Mouse (Mus musculus) brain, embryonic 18.5 days (tissue): ENCODE results near the gene Dcaf4.

Experiments used
- DNase-seq: peaks from one replicate; pipeline ENCODE4 v3.0.0-alpha.2; 2012; ENCODE audit warnings: low read depth, low spot score

The Dcaf4 gene

DNA sequence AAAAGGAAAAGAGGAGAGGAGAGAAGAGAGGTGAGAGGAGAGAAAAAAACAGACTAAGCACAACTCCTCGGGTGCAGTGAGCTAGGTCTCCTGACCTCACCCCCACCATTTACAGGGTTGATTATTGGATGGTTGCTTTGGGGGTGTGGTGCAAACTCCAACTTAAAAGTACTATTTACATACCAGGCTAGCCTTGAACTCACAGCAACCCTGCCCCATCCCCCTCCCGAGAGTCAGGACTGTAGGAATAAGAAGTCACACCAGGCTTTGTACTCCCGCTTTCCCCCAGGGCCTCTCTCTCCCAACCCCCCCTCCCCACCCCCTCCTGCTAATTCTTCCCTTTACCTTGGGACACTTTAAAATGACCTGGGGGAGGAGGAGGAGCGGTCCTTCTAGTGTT is 23.9 kb upstream of the Dcaf4 start:
- DNase-seq, result no peak

DNA sequence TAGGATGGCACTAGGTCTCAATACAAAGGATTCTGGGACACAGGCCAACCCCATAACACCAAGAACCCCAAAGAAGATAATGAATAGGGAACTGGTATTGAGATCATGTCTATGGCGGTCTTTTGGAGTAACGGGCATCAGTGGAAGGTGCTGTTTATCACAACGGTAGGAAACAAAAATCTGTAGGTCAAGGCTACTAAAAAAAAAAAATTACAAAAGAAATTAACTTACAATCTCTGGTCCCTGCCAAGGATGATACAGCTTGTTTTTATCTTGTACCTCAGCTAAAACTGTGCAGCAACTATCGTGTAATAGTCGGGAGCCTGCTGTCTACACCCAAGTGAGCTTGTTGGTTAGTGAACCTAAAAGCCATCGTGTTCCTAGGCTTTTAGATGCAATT is 23.5 kb upstream of the Dcaf4 start:
- no peak for DNase-seq

DNA sequence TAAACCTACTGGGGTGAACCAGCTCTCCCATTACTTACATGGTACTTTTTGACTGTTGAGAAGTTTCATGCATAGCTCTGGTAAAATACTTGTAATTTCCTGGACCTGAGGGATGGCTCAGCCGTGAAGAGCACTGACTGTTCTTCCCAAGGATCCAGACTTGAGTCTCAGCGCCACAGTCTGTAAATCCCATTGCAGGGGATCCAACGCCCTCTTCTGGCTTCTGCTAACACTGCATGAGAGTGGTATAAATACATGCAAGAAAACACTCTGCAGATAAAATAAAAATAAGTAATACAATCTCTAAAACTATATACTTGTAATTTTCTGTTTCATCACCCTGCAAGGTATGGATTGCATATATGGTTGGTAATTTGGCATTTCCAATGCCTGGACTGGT is 22.3 kb upstream of the Dcaf4 start:
- no peak for DNase-seq

DNA sequence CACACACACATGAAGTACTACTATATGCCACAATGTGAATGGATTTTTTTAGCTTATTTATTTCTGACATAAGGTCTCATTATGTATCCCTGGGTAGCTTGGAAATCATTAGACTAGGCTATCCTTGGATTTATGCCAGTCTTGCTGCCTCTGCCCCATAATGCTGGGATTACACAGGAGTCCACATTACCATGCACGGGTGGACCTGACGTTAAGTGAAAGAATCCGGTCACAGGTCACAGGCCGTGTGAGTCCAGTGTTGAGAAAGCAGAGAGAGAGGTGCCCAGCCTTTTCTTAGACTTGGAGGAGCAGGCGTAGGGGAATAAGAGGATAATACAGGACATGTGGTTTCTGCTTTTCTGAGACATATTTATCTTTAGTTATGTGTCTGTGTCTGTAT is 21.0 kb upstream of the Dcaf4 start:
- no peak for DNase-seq

DNA sequence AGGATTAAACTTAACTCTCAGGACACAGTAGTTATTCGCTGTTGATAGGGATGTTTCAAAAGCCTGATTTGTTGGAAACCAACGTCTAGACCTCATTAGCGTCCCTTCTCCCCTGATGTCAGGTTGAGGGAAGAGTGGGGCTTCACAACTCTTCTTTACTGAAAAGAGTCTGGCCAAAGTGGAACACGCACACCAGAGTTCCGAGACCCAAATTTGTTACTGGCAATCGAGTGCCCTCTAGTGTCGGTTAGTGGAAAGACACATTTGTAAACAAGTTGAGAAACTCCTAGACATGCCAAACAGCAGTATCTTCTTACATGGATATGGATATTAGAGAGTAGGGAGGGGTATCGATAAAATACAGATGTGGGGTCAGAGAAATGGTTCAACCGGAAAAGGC is 18.1 kb upstream of the Dcaf4 start:
- DNase-seq, result no peak

DNA sequence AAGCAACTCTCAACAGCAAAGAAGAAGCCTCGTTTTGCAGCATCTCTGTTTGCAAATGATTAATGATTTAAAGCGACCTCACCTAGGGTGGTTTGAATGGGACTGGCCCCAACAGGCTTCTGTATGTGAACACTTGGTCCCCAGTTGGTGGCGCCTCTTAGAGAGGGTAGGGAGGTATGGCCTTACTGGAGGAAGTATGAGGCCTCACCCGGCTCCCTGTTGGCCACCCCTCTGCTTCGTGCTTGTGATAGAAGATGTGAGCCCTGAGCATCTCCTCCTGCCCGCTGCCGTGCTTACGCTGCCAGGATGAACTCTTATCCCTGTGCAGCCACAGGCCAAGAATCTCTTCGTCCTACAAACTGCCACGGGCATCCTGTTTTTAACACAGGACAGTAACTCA is 13.7 kb upstream of the Dcaf4 start:
- DNase-seq, result no peak

DNA sequence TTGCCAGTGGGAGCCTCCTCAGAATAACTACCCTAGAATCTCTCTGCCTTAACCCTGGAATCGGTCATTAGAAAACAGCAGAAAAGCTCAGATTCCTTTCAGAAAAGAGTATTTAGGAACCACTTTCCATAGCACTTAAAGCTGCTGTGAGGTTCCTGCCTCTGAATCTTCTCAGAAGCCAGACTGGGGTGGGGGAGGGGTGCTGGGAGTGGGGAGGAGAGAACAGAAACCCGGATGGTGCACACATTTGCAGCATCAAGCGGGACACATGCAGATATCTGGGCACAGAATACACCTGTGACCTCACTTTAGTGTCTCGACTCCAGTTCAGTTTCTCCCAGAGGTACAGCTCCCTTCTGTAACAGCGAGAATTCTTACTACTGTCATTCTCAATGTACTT is 9.7 kb upstream of the Dcaf4 start:
- no peak for DNase-seq

DNA sequence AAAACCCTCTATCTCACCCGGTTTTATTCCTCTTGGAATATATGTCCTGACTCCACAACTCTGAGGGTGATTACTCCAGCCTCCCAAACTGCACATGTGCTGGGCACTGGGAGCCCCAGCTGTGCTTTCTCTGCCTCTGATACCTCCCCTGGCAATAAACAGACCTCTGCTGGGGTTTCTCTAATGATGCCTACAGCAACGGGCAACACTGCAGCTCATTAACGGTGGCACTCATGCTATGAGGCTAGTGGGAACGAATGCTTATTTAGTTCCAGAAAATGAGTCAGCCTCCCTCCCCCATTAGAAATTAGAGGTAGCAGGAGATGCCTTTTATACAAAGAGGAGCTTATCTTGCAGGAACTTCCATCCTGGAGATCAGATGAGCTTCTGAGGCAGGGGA is 7.5 kb upstream of the Dcaf4 start:
- no peak for DNase-seq

DNA sequence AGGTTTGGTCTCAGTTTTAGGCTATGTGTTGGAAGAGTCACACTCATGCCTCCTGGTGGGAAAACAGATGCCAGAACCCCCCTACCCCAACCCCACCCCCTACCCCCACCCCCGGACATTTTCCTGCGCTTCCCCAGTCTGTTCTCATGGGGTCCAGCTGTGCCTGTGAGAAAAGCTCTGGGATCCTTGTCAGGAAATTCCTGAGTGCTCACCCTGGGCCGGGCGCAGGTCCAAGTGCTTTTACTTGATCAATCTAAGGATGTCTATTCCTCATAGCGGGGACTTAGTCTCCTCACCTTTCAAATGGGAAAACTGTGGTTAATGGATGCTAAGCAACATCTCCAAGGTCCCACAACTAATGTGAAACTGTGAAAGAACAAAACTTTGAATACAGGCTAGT is 7.1 kb upstream of the Dcaf4 start:
- no peak for DNase-seq

DNA sequence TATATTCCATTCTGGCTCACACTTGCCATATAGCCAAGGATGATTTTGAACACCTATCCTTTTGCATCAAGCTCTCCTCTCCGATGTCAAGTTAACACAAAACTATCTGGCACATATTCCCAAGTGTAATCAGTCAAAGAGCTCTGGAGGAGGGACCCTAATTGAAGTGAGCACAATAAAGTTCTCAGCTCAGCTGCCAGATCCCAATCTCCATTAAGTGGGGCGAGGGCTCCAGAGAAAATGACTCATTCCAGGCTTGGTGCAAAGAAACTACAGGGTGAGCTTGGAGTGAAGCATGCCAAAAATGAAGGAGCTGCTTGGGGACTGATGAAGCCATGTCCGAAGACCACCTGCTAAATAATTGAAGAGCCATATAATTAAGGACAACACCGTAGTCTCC is 6.0 kb upstream of the Dcaf4 start:
- DNase-seq, result no peak

DNA sequence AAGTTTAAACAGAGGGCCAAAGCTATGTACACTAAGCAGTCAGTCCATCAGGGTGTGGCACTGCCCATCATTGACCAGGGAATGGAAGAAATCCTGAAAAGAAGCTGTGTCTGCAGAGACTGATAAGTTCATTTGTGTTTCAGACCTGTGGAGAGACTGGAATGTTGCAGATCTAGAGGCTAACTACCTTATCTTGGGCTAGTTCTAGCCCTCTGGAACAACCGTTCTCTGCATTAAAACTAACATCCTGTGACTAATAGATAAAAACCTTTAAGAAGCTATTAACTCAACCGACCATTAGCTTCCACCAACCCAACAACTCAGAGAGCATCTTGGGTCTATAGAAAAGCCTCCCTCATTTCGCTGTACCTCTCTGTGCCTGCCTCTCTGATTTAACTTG is 2.7 kb upstream of the Dcaf4 start:
- no peak for DNase-seq

DNA sequence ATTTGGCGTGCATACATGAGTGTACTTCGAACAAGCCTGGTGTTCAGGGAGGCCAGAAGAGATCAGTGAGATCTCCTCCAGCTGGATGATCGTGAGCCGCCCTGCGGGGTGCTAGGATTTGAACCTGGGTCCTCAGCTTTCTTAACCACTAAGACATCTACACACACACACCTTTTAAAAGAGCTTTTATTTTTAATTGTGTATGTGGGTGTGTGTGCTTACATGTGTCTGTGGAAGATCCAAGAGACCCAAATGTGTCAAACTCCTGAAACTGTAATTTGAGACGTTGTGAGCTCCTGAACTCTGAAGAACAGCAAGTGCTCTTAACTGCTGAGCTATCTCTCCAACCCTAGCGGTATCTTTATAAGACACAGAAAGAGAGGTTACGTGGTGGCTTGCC is 817 bp downstream of the Dcaf4 start:
- DNase-seq, result no peak

DNA sequence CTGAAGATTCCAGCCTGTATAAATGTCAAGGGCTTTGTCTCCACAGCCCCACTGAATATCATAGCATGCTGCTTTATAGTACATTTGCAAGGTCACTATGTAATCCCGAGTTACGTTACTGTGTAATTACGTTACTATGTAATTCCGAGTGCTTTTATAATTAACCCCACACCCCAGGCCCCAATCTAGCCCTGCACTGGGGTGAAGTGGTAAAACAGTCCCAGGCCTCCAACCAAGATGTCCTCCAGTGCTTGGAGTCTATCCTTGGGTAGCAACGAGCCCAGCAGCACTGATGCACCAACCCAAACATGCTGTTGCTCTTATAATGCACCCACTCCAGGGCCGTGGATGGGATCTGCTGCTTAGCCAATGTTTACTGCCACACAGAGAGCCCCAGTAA is 2.8 kb downstream of the Dcaf4 start:
- DNase-seq, result no peak

DNA sequence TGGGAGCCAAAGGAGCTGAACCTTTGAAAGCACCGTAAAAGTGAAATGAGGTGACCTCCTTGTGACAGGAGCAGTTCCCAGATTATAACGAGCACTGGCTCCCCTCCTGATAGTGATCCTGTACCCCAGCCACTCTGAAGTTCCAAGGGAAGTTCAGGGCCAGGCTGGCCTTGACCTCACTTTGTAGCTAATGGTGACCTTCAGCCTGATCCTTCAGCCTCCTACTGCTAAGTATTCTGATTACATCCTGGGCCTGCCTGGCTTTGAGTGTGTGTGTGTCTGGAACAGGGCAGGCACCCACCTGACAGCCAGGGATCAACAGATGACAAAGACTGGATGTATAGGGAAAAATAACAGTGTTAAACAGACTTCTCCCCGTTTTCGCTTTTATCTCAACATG is 3.6 kb downstream of the Dcaf4 start:
- no peak for DNase-seq

DNA sequence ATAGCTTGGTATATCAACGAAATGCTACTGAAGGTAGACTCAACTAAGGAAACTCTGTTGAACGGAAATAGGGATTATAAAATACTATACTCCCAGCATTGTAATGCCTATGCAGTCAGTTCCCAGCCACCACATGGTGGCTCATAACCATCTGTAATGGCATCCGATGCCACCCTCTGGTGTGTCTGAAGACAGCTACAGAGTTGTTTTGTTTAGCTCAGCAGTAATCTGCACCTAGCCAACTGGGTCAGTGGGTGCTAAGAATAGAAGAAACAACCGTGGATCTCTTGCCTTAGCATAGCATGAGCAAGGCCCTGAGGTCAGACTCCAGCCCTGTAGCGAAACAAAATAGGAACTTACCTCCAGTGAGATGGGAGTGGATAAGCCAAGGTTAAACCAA is 4.1 kb downstream of the Dcaf4 start:
- DNase-seq, result no peak

DNA sequence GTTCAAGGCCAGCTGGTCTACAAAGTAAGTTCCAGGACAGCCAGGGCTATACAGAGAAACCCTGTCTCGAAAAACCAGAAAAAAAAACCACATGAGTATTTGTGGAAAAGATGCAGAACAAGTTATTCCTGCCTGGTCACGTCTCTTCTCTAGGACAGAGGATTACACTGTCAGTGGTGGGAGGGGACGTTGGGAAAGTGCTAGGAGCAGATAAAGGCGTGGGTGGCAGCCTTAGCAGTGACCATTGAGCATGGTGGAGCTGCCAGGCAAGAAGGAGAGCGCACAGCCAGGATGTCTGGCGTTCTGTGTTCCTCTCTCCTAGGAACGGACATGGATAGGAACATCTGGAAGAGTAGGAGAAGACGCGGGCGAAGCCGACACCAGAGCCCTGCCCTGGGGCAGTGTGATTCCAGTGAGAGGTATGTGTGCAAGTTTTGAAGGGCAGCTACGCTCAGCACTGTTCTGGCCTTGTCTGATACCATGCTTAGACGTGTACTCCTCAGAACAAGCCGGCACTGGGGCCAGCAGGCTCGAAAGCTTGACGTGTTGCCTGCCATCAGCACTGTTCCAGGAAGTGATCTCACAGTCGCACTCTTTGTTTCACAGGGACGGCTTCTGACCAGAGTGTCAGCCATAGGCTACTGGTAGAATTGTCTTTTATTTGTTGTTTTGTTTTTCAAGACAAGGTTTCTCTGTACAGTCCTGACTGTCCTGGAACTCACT is 5.7 kb downstream of the Dcaf4 start:
- DNase-seq, result no peak

DNA sequence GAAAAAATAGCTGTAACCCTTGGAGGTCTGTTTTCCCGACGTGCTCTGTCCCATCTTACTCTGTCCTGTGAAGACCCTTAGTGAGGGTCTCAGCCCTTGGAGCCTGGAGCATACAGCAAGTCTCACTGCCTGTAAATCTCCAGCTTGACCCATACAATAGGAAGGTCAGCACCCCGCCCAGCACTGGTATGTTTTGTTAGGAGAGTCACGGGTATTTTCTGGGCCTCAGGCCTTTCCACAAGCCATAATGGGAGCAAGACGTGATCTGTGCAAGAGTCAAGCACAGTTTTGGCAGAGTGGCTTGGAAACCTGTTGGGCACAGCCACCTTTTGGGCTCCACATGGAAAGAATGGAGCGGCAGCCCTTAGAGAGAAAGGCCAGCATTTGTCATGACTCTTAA is 7.5 kb downstream of the Dcaf4 start:
- no peak for DNase-seq

DNA sequence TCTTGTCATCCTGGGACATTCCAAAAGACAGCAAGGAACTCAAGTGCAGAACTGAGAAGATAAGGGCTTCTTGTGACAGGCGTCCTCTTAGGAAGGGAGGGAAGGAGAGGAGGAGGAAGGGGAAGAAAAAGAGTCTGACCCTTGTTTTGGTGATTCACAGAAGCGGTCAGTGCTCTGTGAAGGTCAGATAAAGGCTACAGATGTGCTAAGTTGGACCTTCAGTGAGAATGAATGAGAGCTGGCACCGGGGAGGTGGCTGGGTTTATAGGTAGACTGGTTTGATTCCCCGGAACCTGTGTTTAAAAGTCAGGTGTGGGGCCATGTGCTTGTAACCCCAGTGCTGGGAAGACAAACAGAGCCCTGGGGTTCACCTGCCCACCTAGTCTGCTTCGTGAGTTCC is 8.4 kb downstream of the Dcaf4 start:
- no peak for DNase-seq

DNA sequence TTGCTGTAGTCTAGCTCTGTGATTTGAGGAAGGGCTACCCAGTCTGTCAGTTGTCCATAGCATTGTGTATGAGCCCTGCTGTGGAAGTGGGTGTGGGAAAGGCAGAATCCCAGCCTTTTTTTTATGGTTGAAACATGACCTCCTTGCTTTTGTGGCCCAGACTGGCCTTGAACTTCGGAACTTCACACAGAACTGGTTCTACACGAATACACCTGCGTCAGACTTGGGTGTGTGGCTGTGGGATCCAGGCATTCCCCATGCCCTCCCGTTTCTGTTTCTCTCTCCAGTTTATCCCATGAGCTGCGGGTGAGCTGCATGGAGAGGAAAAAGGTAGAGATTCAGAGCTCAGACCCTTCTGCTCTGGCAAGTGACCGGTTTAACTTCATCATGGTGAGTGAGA is 11.7 kb downstream of the Dcaf4 start:
- no peak for DNase-seq

DNA sequence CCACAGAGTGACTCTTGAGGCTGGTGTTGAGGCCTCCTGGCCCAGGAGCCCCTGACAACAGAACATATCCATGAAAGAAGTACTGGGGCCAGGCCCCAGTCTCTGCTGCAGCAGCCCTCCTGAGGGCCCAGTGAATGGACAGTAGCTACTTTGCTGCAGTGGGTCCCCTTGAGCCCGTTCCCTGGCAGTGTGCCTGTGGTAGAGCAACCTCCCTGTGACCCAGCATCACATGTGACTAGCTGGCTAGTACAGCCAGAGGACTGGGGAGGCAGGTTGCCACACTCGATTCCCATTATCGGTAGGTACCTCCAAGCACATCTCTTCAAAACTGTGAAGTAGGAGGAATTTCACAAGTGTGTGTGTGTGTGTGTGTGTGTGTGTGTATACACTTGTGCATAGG is 12.7 kb downstream of the Dcaf4 start:
- DNase-seq, result no peak

DNA sequence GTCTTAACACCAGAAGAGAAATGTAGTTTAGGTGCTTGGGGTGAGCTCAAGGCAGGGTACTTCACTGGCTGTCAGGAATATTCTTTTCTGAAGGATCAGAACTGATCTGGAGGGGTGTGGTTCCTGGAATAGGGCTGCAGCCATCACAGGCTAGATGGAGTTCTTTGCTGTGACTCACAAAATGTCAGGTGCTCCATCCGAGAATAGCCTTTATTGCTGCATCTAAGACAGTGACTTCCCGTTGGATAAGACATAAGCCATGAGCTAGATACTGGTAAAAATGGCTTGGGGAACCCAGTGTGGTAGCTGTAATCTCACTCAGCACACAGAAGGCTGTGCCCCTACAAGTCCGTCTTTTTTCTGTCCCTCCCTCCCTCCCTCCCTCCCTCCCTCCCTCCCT is 13.9 kb downstream of the Dcaf4 start:
- no peak for DNase-seq

DNA sequence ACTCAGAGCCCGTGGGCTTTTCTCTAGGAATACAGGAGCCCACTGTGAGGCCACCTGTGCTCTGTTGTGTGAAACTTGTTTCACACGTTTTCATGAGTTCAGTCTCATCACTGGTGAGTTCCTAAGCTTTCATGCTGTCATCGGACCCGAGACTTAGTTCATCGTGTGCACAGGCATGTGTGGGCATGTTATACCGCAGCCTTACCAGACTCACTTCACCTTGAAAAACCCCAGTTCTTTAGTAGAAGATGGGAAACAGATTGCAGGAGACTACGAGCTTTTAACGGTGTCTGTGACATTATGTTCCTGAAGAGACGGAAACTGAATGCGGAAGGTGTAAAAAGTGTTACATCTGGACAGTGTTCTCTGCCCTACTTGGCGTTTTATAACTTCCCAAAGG is 15.2 kb downstream of the Dcaf4 start:
- DNase-seq, result no peak

DNA sequence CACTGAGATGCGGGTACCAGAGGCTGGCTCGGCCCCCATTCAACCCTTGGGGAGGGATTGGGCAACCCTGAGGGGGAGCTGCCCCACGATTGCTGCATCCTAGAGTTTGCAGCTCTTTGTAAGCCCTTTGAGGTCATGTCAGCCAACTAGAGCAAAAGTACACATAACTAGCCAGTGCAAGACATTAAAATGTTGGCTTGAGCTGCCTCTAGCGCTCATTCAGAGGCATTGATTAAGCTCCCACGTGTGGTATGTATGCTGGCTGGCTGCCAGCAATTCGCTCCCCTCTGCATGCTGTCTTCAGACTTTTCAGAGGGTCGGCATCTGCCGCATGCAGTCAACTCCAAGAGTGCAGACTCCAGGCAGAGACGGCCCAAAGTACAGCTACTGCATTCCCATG is 15.8 kb downstream of the Dcaf4 start:
- no peak for DNase-seq

DNA sequence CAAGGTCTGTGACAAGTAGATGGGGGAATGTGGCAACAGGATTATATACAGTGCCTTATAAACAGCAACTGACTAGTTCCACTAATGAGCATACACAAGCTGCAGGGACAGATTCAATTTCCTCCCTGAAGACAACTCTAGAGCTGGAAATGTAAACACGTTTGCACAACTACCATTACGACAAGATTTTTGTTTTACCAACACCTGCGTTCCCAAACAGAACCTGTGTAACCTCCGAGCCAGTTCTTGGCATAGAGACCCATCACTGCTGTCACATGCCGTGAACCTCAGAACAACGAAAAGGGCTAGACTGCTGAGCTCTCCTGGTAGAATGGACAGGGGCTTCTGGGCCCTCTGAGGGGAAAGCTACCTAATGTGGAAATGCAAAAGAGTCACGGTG is 23.7 kb downstream of the Dcaf4 start:
- no peak for DNase-seq
